Mouse (Mus musculus) midbrain, embryonic 11.5 days (tissue): ENCODE results near the gene Zfp784. TPM values are rescaled to one million over a fixed set of nuclear protein-coding genes. Genes with fewer than 3 reads are reported as not detected.

Experiments
- ATAC-seq: fragments of 200-750 bp; cut with Nextera tagmentation; 2 replicates; pipeline ENCODE4 v1.8.0; 2017; ENCODE audit warnings: moderate TSS enrichment, moderate library complexity; ENCODE audit not compliant: low FRiP score
- DNase-seq: peaks from one replicate; pipeline ENCODE4 v3.0.0; 2015; ENCODE audit warnings: low spot score; ENCODE audit errors: missing footprints
- H3K27ac ChIP-seq: fragments of 300-500 bp; sonication (generic); 2 replicates; pipeline ENCODE4 v1.5.1; 2014; ENCODE audit warnings: low read depth, low read length
- H3K27me3 ChIP-seq: fragments of 300-500 bp; sonication (generic); 2 replicates; pipeline ENCODE4 v1.6.1; 2014; ENCODE audit warnings: mild to moderate bottlenecking, low read length, moderate library complexity, mixed read lengths; ENCODE audit not compliant: control insufficient read depth, insufficient read depth
- H3K36me3 ChIP-seq: fragments of 300-500 bp; sonication (generic); 2 replicates; pipeline ENCODE4 v1.6.1; 2014; ENCODE audit warnings: mild to moderate bottlenecking, low read length, moderate library complexity, mixed read lengths; ENCODE audit not compliant: control insufficient read depth, insufficient read depth
- H3K4me1 ChIP-seq: fragments of 300-500 bp; sonication (generic); 2 replicates; pipeline ENCODE4 v1.6.1; 2014; ENCODE audit warnings: low read length; ENCODE audit not compliant: control insufficient read depth, insufficient read depth
- H3K4me2 ChIP-seq: fragments of 300-500 bp; sonication (generic); 2 replicates; pipeline ENCODE4 v1.6.1; 2014; ENCODE audit warnings: mild to moderate bottlenecking, moderate library complexity
- H3K4me3 ChIP-seq: fragments of 300-500 bp; sonication (generic); 2 replicates; pipeline ENCODE4 v1.5.1; 2014; ENCODE audit warnings: low read depth, low read length
- H3K9ac ChIP-seq: fragments of 300-500 bp; sonication (generic); 2 replicates; pipeline ENCODE4 v1.6.1; 2014; ENCODE audit warnings: low read length
- H3K9me3 ChIP-seq: fragments of 300-500 bp; sonication (generic); 2 replicates; pipeline ENCODE4 v1.6.1; 2016; ENCODE audit warnings: low read length; ENCODE audit not compliant: control insufficient read depth
- WGBS: fragments of 180-500 bp; shearing (Covaris S2); extraction: QIAGEN DNeasy Blood & Tissue Kit; methylation state at CpG from one replicate; pipeline ENCODE4 v1.1.7; 2014; 5-methylcytosine and 5-hydroxymethylcytosine counted together
- polyA plus RNA-seq: library from polyadenylated mRNA; unstranded; fragments of >200 nt; fragmentation: Nextera tagmentation; extraction: Ambion mirVana; gene quantifications from 2 replicates; pipeline ENCODE4 v1.2.1, GENCODE M21; 2014

Zfp784 gene
- polyA plus RNA-seq, 1 experiment from 2014 or later = 3.3 TPM

DNA sequence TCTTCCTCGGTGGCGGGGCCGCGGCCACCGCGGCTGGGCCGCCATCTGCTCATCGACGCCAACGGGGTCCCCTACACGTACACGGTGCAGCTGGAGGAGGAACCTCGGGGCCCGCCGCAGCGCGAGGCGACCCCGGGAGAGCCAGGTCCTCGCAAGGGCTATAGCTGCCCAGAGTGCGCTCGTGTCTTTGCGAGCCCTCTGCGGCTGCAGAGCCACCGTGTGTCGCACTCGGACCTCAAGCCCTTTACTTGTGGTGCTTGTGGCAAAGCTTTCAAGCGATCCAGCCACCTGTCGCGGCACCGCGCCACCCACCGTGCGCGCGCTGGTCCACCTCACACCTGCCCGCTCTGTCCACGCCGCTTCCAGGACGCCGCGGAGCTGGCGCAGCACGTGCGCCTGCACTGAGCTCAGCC is 14.7 kb upstream of the Zfp784 start:
- Histone ChIP-seq H3K36me3 (no peaks in the 10 kb centered on the region), H3K4me1 (peaks cover 28% of the 10 kb centered on the region), H3K9ac (peak overlapping the region; percentile 54), H3K9me3 (no peaks in the 10 kb centered on the region), H3K27ac (no peak overlapping the region), H3K4me3 (peak overlapping the region; percentile 52), H3K4me2 (peak overlapping the region; percentile 77), H3K27me3 (peaks cover 54% of the 10 kb centered on the region)
- ATAC-seq (no peak; the same call in 1 of the 2 replicates), DNase-seq (no peak)
- WGBS = 3% methylated on average over 31 of the region's 45 CpGs

DNA sequence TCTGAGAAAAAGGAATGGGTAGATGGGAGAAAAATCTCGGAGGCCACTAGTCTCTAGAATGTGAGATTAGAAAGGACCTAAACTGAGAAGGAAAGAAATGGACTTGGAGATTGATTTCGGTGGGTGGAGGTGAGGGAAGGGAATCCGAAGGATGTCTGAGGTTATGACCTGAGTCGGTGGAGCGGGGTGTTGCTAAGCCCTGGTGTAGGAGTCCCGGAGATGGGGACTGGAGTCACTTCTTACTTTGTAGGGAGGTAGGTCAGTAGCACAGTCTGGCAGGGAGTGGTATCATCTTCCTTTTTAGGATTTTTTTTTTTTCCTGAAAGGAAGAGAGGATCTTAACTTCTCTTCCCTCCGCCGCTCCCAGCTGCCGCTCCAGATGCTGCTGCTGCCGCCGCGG is 14.2 kb upstream of the Zfp784 start:
- peaks cover 28% of the 10 kb centered on the region for H3K4me1 ChIP-seq

DNA sequence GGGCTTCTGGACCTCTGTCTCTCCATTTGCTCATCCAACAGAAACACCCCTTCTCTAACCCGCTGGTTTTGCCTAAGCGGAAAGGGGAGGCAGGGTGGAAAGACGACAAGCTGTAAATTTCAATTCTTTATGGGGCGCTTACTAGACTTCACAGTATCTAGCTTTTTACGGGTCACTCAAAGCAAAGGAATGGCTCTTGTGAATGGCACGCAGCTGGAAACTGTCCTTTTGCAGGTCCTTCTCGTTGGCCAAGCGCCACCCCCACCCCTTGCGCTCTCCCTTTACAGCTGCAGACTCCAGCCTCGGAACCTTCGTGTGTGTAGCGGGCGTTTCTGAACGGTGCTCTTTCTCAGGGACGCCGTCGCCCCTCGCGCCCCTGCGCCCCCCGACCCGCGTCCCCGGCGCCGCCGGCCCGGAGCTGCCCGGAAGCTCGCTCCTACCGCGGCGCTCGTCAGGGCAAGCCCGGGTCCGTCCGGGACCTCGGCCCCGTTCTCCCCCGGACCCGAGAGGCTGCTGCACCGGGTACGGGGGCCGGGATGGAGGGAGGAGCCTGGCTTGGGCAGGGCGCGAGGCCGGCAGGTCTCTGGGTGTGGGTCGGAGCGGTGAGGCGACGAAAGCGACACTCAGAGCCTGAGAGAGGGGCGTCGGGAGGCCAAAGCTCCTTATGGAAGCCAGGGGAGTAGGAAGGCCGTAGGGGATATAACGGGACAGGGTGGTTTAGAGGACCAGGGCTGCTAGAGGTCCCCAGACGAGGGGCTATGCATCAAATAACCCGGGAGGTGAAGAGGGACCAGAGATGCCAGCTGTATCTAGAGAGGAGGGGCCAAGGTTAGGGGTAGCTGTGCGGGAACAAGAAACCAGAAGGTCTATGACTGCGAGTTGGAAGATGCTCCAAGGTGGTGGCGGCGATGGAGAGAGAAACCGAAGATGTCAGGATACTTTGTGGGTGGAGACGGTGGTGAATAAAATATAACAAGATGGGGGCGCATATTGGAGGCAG is 13.2 kb upstream of the Zfp784 start, which contains the start of gene Zfp580:
Gene Zfp580, plus strand, starts transcription at position 346 of the 1,000 bp plus-strand sequence.
- H3K9me3 ChIP-seq = no peaks in the 10 kb centered on the region
- H3K4me1 ChIP-seq = peaks cover 22% of the 10 kb centered on the region
- peak within 1 kb of the TSS; percentile 52 for H3K4me3 ChIP-seq
- no peaks in the 10 kb centered on the region for H3K36me3 ChIP-seq
- 1% methylated on average over 65 of the region's 65 CpGs for WGBS
- peak within 1 kb of the TSS; percentile 74 for H3K9ac ChIP-seq
- H3K27me3 ChIP-seq = peaks cover 39% of the 10 kb centered on the region
- peak within 1 kb of the TSS; percentile 77 for H3K4me2 ChIP-seq
- no peak within 1 kb of the TSS for H3K27ac ChIP-seq
- peak; percentile 87 for ATAC-seq
- peak; percentile 99 for DNase-seq

More for the DNA sequence above, 14.2 kb upstream of the Zfp784 start:
- H3K4me2 ChIP-seq = peak overlapping the region; percentile 77
- WGBS = 3% methylated on average over 12 of the region's 12 CpGs
- no peak for ATAC-seq
- H3K9ac ChIP-seq = peak overlapping the region; percentile 54; the same call in 1 of the 2 replicates
- H3K27ac ChIP-seq = no peak overlapping the region
- H3K4me3 ChIP-seq = peak overlapping the region; percentile 52
- H3K27me3 ChIP-seq = peaks cover 49% of the 10 kb centered on the region
- DNase-seq = no peak
- no peaks in the 10 kb centered on the region for H3K36me3 ChIP-seq
- H3K9me3 ChIP-seq = no peaks in the 10 kb centered on the region

DNA sequence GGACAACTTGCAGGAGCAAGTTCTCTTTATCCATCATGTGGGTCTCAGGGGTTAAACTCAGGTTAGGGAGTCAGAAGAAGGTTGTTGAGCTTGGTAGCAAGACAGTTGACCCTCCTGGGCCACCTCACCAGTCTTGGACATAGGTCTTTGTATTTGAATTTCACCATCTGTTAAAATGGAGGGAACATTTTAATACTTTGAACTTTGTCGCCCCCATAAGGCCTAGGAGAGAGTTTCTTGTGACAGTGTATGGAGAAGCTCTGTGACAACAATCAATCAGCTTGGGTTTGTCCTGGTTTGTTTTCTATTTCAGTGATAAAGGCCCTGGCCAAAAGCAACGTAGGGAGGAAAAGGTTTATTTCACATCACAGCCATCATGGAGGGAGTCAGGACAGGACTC is 9.1 kb upstream of the Zfp784 start:
- H3K27me3 ChIP-seq = no peaks in the 10 kb centered on the region
- H3K36me3 ChIP-seq = no peaks in the 10 kb centered on the region
- H3K4me3 ChIP-seq = no peak overlapping the region
- H3K4me1 ChIP-seq = peaks cover 9% of the 10 kb centered on the region
- H3K27ac ChIP-seq = no peak overlapping the region
- DNase-seq (no peak), ATAC-seq (no peak)
- no peak overlapping the region for H3K4me2 ChIP-seq
- 38% methylated on average over 2 of the region's 2 CpGs for WGBS
- H3K9ac ChIP-seq = no peak overlapping the region
- H3K9me3 ChIP-seq = no peaks in the 10 kb centered on the region

DNA sequence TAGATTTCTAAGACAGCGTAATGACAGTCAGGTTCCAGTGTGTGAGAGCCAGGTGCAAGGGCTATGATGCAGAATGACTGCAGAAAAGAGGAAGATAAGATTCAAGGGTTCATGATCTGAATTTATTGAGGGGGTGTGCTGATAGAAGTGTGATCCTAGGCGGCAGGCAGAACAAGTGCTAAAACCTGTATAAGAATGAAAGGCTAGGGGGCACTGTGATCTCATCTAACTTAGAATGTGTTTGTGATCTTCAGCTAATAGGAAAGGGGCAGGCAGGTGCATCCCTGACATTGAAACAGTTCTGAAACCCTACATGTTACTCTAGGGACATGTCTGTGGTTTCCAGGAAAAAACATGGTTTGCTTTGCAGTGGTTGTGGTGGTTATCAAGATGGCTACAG is 7.9 kb upstream of the Zfp784 start:
- Histone ChIP-seq H3K9ac (no peak overlapping the region), H3K4me2 (no peak overlapping the region), H3K27me3 (no peaks in the 10 kb centered on the region), H3K36me3 (0 out of 2 replicates have a peak, but pooled peaks cover 3% of the 10 kb centered on the region), H3K4me1 (peaks cover 3% of the 10 kb centered on the region), H3K27ac (no peak overlapping the region), H3K4me3 (no peak overlapping the region), H3K9me3 (no peaks in the 10 kb centered on the region)
- ATAC-seq = no peak
- DNase-seq = no peak
- 69% methylated on average over 2 of the region's 2 CpGs for WGBS

DNA sequence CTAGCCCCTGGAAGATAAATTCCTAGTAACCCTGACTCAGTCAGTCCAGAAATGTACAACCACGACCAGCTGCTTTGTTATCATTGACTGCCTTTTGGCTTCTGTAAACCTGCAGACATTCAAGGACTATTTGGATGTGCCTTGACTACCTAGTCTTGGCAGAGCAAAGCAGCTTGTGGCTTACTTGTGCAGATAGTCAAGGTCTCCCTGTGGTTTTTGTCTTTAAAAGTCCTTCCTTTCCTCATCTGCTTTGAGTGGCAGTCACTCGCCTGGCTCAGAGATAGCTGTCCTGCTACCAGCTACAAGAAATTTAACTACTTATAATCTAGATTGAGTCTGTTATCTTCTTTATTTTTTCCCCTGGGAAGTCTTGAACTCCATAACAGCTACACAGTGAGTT is 6.7 kb upstream of the Zfp784 start:
- WGBS = 80% methylated on average over 2 of the region's 2 CpGs
- no peak for ATAC-seq
- Histone ChIP-seq H3K4me2 (no peak overlapping the region), H3K9me3 (no peaks in the 10 kb centered on the region), H3K27ac (no peak overlapping the region), H3K4me1 (no peaks in the 10 kb centered on the region), H3K9ac (no peak overlapping the region), H3K4me3 (no peak overlapping the region), H3K27me3 (no peaks in the 10 kb centered on the region), H3K36me3 (0 out of 2 replicates have a peak, but pooled peaks cover 3% of the 10 kb centered on the region)
- no peak for DNase-seq

DNA sequence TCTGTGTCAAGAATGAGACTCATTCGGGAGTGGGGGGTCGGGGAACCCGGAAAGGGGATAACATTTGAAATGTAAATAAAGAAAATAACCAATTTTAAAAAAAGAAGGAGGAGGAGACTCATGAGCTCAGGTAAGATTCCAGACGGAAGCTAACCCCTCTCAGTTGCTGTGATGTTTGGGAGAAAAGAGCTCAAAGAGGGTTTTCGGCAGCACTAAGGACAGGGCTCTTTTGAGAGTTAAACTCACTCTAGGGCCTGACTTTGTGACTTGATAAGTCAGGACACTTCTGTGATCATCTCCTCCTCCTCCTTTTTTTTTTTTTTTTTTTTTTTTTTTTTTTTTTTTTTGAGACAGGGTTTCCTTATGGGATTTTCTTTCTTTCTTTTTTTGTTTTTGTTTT is 694 bp upstream of the Zfp784 start:
- Histone ChIP-seq H3K36me3 (peaks cover 15% of the 10 kb centered on the region), H3K4me3 (peak overlapping the region; percentile 56), H3K4me2 (peak overlapping the region; percentile 39), H3K9ac (peak overlapping the region; percentile 72; the same call in 1 of the 2 replicates), H3K9me3 (no peaks in the 10 kb centered on the region), H3K4me1 (peaks cover 8% of the 10 kb centered on the region), H3K27me3 (no peaks in the 10 kb centered on the region), H3K27ac (no peak overlapping the region)
- DNase-seq (no peak), ATAC-seq (no peak)
- WGBS = 48% methylated on average over 5 of the region's 5 CpGs

DNA sequence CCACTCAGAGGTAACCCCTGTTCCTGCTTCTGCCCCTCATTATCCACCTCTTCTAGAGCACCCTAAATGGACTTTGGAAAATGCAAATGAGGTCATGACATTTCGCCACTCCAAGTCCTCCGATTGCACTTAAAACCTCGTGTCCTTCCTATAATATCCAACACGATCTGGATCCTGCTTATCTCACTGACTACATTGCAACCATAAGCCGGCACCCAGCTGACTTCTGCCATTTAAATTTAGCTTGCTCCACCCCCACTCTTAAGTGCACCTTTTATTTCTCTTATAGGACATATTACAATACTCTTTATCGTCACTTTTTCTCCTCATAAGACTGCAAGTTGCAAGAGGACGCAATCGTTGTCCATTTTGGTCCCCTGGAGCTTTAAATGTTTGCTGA is 779 bp downstream of the Zfp784 start:
- DNase-seq (peak; percentile 76), ATAC-seq (no peak)
- peak overlapping the region; percentile 72; the same call in 1 of the 2 replicates for H3K9ac ChIP-seq
- peak overlapping the region; percentile 56; the same call in 1 of the 2 replicates for H3K4me3 ChIP-seq
- peak overlapping the region; percentile 92; the same call in 1 of the 2 replicates for H3K27ac ChIP-seq
- peak overlapping the region; percentile 38 for H3K4me2 ChIP-seq
- 90% methylated on average over 8 of the region's 8 CpGs for WGBS
- H3K27me3 ChIP-seq = no peaks in the 10 kb centered on the region
- H3K9me3 ChIP-seq = no peaks in the 10 kb centered on the region
- peaks cover 28% of the 10 kb centered on the region for H3K36me3 ChIP-seq
- peaks cover 8% of the 10 kb centered on the region for H3K4me1 ChIP-seq

DNA sequence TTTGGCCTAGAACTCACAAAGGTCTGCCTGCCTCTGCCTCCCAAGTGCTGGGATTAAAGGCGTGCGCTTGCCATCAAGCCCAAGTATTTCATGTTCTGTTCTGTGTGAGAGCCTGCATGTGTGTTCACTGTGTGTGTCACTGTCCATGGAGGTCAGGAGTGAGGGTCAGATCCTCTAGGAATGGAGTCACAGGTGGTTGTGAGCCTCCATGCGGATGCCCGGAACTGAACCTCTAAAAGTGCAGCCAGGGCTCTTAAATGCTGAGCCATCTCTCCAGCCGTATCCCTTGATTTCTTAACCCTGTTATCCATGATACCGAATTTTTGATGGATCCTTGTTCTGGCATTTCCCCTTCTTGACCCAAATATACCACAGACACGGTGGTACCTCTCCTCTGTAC is 1.2 kb downstream of the Zfp784 start:
- Histone ChIP-seq H3K4me3 (no peak overlapping the region), H3K4me2 (no peak overlapping the region), H3K4me1 (peaks cover 8% of the 10 kb centered on the region), H3K27ac (no peak overlapping the region), H3K27me3 (no peaks in the 10 kb centered on the region), H3K9ac (no peak overlapping the region), H3K36me3 (peaks cover 32% of the 10 kb centered on the region), H3K9me3 (no peaks in the 10 kb centered on the region)
- no peak for DNase-seq
- WGBS = 94% methylated on average over 7 of the region's 7 CpGs
- ATAC-seq = no peak
